Mouse (Mus musculus): ENCODE measurements around the gene Ypel2.
A peak's percentile ranks its signal among the peaks of the same experiment; 100 is the strongest.

Ypel2 gene

GRCm38 (mm10) chr11:86958721-86959675, 34.5 kb downstream of the Ypel2 start:
- peak; percentile 49 for DNase-seq

GRCm38 (mm10) chr11:86958182-86958581, 35.3 kb downstream of the Ypel2 start:
- peak; percentile 50 for DNase-seq

GRCm38 (mm10) chr11:86956363-86956762, 37.1 kb downstream of the Ypel2 start:
- no peak for DNase-seq

- no peak for DNase-seq
Measured at GRCm38 (mm10) chr11:86954616-86955270, 38.8 kb downstream of the Ypel2 start.

GRCm38 (mm10) chr11:86953096-86953495, 40.4 kb downstream of the Ypel2 start:
- no peak for DNase-seq

- no peak for DNase-seq
Measured at GRCm38 (mm10) chr11:86952659-86953058, 40.8 kb downstream of the Ypel2 start.

- DNase-seq = no peak
Measured at GRCm38 (mm10) chr11:86951672-86952071, 41.8 kb downstream of the Ypel2 start.

DNA sequence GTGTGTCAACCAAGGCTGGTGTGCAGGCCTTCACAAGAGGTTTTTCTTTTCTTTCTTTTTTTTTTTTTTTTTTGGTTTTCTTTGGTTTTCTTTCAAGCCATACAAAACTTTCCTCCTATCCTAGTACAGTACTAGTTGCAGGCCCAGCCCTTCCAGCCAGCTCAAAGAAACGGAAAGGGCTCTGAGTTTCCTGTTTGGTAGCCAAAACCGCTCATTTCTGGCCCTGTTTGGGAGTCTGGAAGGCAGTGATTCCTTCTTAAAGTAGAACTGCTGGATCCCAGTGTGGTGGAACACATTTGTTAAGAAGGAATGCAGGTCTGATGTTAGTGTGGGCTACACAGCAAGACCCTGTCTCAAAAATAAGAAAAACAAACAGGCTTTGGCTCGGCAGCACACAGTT, 43.0 kb downstream of the Ypel2 start:
- DNase-seq = no peak

GRCm38 (mm10) chr11:86949951-86950441, 43.5 kb downstream of the Ypel2 start:
- peak; percentile 73 for DNase-seq

DNA sequence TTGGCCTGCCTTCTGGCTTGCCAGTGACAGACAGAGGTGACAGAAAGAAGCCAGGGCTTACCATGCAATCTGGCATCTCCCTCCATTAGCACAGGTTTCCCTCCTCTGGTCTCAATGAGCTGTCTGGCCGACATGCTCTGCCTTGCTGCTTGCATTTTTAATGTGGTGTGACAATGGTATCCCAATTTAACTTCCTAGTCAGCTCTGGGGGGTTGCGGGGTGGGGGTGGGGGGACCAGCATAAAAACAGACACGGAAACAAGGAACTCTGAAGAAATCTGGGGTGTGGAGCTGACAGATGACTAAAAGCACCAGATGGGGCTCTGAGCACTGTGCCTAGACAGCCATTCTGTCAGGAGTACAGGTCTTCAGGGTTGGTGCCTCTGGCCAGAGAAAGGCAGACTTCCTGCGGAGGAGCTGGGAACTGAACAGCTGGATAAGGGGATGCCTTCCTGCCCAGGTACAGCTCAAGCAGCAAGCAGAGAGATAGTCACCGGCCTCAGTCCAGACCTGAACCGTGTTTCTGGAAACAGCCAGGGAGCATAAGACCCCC, 46.8 kb downstream of the Ypel2 start:
- DNase-seq = no peak

DNA sequence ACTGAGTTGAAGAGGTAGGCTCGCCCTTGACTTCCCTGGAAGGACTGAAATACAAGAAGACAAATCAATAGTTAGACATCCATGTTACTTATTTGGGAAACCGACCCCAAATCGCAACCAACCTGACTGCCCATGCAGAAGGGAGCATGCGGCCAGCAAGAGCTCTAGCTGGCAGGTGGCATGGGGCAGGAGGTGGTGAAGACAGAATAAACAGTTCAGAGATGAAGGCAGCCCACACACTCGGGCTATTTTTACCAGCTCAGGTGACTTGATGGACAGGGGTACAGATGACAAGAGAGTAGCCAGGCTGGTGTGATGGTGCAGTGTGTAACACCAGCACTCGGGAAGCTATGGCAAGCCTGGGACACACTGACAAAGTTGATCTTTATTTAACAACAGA, 47.6 kb downstream of the Ypel2 start:
- no peak for DNase-seq

DNA sequence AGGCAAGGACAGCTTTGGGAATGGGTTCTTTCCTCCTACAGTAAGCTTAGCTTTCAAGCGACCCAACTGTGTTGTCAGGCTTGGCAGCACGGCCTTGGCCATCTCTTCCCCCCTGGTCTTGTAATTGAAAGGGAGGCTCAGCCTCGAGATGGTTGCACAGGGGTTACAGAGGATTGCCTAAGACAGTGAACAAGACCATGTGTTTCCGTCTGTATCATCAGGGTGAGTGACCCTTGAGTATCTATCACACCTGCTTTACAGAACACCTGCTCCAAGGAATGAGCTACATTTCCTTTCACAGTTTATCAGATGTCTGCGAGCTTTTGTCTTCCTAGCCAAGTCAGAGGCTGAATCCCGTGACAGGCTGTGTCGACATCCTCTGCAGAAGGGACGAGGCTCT, 48.4 kb downstream of the Ypel2 start:
- no peak for DNase-seq

GRCm38 (mm10) chr11:86944539-86944938, 49.0 kb downstream of the Ypel2 start:
- DNase-seq = no peak

GRCm38 (mm10) chr11:86941904-86942303, 51.6 kb downstream of the Ypel2 start:
- no peak for DNase-seq

DNA sequence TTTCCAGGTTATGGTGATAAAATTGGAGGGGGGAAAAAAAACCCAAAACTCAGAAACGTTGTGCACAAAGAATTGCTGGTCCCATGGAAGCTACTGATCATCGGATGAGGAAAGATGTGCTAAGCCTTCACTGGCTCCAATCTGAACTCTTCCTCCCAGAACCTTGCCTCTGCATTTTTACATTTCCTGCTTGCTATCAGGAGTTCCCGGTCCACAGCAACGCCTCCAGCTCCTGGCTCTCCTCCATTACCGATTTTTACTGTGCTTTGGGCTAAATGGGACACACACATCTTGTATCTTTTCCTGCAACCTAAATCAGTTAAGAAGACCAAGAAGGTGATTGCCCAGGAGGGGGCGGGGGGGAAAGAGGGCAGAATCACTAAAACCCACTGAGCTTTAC, 54.0 kb downstream of the Ypel2 start:
- DNase-seq = no peak

GRCm38 (mm10) chr11:86938551-86938950, 55.0 kb downstream of the Ypel2 start:
- no peak for DNase-seq

- DNase-seq = no peak
Measured at GRCm38 (mm10) chr11:86938108-86938507, 55.4 kb downstream of the Ypel2 start.

- DNase-seq = no peak
Measured at GRCm38 (mm10) chr11:86936938-86937337, 56.6 kb downstream of the Ypel2 start.

- no peak for DNase-seq
Measured at GRCm38 (mm10) chr11:86934895-86935294, 58.6 kb downstream of the Ypel2 start.

DNA sequence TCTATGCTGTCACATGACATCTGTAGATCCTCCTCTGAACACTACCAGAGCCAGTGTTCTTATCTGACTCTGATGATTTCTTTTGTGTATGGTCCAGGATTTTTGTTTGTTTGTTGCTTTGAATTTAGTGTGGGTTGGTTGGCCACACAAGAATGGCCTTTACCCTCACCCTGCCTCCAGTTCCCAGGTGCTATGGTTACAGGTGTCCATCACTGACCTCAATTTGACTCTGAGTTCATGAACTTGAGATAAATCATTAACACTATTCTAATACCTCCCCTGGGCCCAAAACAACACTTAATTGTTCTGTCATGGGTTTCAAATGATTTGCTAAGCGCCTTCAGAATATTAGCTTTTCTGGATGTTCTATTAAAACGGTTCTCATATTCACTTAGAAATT, 61.3 kb downstream of the Ypel2 start:
- no peak for DNase-seq

DNA sequence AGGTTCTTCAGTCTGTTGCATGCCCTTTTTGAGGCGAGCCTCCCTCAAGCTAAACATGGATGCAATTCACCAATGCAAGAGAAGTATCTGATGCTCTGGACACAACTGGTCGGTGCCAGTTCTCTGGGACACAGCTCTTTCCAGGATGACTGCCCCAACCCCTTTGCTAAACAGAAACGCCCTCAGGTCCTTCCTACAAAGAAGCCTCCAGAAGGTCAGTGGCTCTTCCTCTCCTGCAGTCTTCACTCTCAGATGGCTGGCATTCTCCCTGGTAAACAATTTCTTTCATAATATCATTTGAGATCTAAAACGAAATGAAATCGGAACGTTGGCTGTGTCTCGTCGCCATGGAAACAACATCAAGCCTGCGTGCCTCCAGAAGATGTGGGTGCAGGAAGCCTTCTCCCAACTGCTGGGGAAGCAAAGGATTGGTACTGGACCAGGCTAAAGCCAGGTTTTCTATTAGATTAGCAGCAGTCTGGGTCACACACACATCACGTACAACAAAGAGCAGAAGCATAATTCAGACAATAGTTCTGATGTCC, 62.8 kb downstream of the Ypel2 start:
- DNase-seq = no peak

- DNase-seq = no peak
Measured at GRCm38 (mm10) chr11:86929985-86930384, 63.5 kb downstream of the Ypel2 start.

DNA sequence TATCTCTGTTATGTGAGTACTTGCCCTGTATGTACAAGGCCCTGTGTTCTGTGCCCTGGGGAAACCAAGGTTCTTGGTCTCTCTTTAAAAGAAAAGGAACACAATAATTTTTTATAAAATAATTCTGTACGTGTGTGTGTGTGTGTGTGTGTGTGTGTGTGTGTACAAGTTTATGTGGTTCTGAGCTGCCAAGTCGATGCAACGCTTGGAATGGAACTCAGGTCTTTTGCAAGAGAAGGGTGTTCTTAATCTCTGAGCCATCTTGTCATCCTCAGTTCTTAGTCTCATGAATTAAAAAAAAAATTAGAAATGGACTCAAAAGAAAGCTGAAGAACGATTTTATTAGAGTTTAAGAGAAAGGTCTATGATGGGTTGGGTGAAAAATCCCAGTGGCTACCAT, 64.0 kb downstream of the Ypel2 start:
- DNase-seq = no peak

Measured in cerebellum, adult 8-10 months (tissue).